In the genomic region with DNA sequence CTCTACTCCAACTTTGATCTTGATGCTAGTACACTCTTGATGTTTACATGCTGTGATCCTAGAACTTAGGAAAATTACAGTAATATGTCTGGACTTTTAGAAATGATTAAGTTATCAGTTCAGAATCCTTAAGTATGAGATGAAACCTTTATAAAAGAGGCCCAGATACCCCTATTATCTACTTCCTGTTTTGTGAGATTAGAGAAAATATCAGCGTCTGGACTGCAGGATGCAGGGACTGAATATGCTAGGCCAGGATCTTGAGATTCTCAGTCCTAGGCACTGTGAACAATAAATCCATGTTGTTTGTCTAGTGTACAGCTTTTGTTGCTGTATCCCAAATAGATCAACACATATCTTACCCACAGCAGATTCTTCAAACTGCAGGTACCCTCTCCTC, we compare ENCODE assay signal across 16 mouse cellular contexts.
"Had no signal": no experiment of that assay in that cellular context is flagged by ENCODE, and none has a peak within 500 bp of the region (broad histone marks: within the 10 kb centered on the region; RNA-seq: fewer than 3 reads in every experiment).

No protein-coding gene starts in this region.

- H3K9ac ChIP-seq: neural tube, embryonic 13.5 days; neural tube, embryonic 15.5 days; stomach, embryonic 15.5 days had no signal

- H3K27ac ChIP-seq: neural tube, embryonic 13.5 days; neural tube, embryonic 15.5 days; stomach, embryonic 15.5 days; stomach, postnatal 0 days had no signal

- H3K36me3 ChIP-seq: neural tube, embryonic 13.5 days; neural tube, embryonic 15.5 days; stomach, embryonic 15.5 days had no signal

- H3K9me3 ChIP-seq: neural tube, embryonic 13.5 days; neural tube, embryonic 15.5 days; stomach, embryonic 15.5 days had no signal

- DNase-seq: retina, postnatal 1 day; right cerebral cortex, adult 18-20 months; right cerebral cortex, postnatal 14 days; right cerebral cortex, postnatal 25 days; right cerebral cortex, postnatal 4 days; spleen, adult 18-20 months; thymus, adult 18-20 months; thymus, adult 2 months; thymus, postnatal 14 days; thymus, postnatal 25 days; thymus, postnatal 36 days; thymus, postnatal 4 days had no signal

- H3K4me1 ChIP-seq: neural tube, embryonic 13.5 days; neural tube, embryonic 15.5 days; stomach, embryonic 15.5 days had no signal

- H3K27me3 ChIP-seq: neural tube, embryonic 13.5 days; neural tube, embryonic 15.5 days; stomach, embryonic 15.5 days had no signal

- H3K4me3 ChIP-seq: neural tube, embryonic 13.5 days; neural tube, embryonic 15.5 days; stomach, embryonic 15.5 days had no signal
